Mouse (Mus musculus) liver (tissue): ENCODE measurements at regions not wholly inside any gene's neighbourhood (a gene's known extent, or its start where the extent isn't known, plus 50 kb on each side); places are given as distances from the start of the nearest gene placed in this dataset.

Experiments
- DNase-seq: peaks from one replicate; pipeline ENCODE4 v3.0.0-alpha.2; 2020; ENCODE audit warnings: mixed read lengths

DNA sequence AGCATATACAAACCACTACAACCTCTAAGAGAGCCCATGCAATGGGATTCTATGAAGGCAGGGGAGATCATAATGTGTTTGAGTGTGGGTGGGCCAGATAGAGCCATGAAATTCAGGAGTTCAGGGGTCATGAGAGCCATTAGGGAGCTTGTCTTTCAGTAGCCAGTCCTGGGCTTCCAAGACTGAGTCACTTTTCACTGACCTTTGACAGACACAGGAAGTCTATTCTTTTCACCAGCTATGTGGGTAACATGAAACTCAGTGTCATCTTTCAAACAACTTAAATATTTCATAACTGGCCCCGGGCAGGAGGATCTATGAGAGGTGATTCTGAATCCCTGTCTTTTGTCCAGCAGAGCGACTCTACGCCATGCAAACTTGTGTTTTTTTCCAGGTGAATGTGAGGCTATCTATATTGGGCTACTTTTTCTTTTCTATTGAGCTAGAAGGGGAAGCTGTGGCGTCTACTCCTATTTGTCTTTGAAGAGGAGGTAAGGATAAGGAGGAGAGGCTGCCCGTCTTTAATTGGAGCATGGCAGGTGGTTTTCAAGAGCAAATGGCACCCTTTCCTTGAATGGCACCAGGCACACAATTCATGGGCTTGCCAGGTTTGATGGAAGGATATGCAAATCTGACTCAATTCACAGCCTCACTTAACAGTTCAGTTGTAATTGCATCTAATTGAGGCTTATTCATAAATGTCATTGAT, 95.6 kb upstream of the Chd2 start:
- no peak for DNase-seq

DNA sequence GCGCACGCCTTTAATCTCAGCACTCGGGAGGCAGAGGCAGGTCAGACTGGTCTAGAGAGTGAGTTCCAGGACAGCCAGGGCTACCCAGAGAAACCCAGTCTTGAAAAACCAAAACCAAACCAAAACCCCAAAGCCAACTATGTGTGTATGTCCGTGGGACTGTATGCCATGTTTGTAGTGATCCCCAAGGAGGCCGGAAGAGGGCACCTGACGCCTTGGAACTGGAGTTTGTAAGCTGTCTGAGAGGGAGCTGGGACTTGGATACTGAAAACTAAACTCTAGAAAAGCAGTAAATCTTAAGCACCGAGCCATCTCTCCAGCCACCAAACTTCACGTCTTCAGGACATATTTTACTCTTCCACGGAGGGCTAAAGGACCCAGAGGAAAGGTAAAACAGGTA, 93.8 kb upstream of the Chd2 start:
- DNase-seq: no peak

DNA sequence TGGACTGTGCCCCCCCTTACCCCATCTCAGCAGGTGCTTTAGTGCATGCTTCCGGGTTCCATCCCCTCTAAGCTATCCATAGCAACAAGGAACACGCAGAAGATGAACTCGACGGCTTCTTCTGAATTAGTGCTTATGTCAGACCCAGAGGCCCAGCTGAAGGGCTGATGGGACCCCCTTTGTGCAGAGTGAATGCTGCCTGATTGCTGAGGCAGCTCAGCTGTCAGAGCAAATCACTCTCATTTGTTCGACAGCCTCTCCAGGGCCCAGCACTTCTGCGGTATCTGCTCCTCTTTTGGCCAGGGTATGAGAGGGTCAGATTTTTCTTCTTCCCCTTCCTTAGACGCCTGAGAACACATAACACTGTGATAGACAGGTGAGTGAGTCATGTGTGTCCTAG, 89.2 kb upstream of the Chd2 start:
- no peak for DNase-seq

DNA sequence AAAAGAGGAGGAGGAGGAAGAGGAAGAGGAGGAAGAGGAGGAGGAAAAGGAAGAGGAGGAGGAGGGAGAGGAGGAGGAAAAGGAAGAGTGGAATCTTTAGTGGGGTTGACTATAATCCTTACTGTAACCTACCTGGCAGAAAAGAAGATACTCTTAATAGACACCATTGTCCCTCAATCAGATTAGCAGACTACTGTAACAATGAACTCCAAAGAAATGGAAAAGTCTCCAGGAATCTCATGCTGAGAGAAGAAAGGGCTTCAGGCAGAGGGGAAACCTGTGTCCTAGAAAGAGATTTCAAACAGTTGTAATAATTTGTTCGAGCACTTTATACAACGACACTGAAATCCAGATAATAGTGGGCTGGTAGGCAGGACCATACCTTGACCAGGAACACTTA, 87.6 kb upstream of the Chd2 start:
- DNase-seq: no peak

DNA sequence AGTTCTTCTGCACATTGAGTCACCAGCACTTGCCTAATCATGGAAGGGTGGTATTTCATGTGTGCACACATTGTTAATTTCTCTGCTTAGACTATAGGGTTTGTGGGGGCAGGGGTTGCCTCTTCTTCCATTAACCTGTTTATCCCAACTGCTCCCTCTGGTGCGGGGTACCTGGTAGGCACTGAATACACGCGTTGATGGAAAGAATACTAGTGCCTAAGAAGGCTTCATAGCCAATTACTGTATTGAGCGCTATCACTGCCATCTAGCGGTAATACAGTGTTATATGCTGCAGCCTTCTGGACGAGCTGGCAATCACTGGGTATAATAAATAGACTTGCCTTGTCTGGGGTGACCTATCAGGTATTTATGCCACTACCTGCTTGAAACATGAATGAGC, 86.4 kb upstream of the Chd2 start:
- peak; percentile 50 for DNase-seq

DNA sequence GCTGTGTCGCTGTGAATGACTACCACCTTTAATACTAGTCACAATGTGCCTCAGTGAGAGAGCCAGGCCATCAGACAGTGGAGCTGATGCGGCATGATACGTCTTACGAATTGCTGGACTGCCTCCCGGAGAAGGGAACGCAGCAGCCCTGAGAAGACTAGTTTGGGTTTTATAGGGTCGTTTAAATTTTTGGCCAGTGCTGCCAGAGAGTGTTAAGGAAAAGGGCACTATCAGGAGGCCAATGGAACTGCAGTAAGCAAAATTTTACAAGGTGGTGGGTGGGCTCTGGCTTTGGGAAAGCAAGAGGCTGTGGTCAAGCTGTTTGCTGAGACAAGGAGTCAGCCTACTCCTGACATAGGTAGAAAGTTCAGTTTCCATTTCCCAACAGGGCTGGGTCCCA, 84.7 kb upstream of the Chd2 start:
- no peak for DNase-seq

DNA sequence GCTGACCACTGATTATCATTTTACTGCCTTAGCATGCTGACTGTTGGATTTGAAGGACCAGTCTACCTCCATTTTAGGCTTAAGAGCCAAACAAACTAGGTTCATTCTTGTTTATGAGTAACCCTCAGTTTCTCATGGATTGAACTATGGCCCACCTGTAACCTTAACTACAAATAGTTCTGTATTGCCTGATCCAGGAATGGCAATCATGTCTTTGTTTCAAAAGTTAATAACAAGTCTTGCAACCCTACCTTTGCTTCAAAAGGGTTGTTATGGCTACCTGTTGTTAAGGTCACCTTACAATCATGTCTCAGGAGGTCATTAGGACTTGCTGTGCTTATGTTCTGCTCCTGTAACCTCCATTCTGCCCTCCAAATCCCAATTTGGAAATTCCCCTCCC, 84.0 kb upstream of the Chd2 start:
- DNase-seq: no peak

DNA sequence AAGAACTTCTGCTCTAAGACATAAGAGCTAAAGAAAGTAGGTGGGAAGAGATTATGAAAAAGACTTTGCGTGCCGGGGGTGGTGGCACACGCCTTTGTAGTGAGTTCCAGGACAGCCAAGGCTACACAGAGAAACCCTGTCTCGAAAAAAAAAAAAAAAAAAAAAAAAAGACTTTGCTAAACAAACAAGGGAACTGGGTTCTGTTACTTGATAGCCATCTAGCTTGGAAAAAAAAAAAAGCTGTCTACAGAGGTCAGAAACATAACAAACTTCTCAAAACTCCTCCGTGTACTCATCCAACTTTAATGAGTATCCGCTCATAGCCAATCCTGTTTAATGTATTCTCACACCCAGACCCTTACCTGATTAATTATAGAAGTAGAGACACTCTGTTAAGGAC, 83.4 kb upstream of the Chd2 start:
- DNase-seq: no peak

DNA sequence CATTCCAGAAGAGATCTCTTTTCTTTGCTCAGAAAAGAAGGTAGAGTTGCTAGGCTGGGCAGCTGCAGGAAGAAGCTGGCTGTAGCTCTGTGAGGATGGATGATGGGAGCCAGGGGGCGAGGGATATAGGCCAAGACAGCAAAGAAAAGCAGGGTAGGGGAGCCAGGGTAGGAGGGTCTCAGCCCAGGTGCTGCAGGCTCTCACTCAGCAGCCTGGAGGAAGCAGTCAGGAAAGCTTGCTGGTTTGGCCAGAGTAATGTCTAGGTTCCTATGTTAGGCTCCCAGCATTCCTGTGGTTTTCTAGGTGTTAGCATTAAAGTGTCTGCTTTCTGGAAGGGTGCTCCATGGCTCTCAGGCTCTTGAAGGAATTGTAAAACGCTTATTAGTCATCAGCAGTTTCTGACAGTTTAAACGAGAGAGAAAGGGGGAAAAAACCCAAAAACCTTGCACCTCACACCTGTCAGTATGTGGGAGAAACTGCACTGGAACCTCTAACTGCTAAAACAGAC, 82.5 kb upstream of the Chd2 start:
- DNase-seq: no peak

DNA sequence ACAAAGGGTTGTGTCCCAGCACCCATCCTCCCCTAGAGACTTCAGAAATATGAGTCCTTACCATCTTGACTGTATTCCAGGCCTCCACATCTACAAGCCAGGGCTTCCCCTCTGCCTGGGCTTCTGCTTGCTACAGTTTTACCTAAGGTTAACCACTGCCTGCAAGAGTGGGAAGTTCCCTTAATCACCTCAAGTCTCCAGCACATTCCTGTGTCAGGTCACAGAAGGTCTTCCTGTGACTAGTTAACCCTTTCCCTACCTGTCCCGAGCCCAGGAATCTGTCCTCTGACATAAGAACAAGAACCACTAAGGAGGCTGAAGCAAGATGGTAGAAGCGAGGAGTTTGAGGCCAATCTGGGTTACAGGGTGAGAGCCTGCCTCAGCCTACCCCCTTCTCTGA, 80.8 kb upstream of the Chd2 start:
- DNase-seq: no peak

DNA sequence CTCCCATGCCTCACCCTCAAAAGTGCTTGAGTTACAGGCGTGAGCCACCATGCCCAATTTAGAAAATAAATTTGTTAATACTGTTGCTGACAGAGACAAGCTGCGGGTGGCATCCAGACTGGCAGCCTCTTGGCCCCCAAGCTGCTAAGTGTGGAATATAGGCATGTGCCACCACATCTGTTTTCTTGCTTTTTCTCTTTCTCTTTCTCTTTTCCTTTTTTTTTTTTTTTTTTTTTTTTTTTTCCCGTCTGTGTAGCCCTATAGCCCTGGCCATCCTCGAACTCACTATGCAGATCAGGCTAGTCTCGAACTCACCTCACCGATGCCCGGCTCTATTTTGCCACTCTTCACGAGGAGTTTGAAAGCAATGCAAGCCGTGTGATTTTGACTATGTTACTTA, 78.7 kb upstream of the Chd2 start:
- no peak for DNase-seq

DNA sequence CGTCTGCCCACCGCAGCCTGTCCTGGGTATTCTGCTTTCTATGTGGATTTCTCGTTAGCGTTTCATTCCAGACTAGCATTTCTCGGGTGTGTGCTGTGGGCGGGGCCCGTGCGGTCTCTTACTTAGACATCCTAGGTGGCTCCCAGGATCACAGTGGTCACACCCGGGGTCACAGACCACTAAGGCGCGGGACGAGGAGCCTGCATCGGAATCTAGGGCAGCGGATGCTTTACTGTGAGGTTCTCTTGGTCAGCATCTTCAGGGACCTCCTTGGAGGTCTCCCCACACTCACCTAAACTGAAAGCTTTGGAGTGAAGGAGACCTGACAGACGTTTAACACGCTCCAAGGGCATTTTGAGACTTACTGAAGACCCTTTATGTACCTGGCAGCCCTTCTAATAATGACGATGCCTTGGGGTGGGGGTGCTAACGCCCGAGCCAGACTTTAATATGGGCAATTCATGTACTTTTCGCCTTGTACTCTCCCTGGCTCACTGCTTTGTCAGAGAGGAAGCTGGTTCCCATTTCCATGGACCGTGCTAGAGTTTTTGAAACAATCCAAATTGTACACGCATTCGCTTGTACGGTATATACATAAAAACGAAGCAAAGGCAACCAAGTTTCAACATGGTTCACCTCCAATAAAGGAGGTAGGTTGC, 77.3 kb upstream of the Chd2 start:
- no peak for DNase-seq

DNA sequence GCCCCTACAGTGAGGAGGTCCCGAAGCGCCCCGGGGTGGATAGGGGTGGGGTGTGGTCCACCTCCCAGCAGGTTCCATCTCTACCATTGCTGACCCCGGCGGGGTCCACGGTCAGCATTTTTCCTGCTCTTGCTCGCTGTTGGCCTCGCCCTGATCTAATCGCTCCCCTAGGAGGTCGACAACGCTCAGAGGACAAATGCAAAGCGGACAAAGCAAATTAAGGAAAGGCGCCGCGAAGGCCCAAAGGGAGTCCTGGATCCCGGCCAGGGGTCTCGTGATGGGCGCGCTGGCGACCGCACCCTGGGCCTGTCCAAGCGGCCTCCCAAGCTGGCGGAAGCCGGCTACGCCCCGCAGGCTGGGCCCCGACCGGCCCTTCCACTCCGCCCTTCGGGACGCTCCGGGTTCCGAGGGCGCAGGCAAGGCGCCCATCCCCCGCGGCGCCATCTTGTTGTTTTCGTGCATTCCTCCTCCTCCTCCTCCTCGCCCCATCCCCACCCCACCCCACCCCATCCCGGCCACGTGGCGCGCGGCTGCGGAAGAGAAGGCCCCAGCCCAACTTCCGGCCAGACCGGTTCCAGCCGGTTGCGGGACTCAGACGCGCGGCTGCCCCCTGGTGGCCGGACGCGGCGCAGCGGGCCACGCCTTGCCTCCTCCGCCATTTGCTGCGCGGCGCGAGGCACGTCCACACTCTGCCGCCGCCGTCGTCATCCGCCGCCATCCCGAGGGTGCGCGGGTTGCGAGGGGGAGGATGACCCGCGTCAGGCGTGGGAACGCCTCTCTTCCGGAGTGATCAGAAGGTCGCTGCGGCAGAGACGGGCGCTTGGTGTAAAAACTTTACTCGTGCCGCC, 76.5 kb upstream of the Chd2 start:
- peak; percentile 98 for DNase-seq

DNA sequence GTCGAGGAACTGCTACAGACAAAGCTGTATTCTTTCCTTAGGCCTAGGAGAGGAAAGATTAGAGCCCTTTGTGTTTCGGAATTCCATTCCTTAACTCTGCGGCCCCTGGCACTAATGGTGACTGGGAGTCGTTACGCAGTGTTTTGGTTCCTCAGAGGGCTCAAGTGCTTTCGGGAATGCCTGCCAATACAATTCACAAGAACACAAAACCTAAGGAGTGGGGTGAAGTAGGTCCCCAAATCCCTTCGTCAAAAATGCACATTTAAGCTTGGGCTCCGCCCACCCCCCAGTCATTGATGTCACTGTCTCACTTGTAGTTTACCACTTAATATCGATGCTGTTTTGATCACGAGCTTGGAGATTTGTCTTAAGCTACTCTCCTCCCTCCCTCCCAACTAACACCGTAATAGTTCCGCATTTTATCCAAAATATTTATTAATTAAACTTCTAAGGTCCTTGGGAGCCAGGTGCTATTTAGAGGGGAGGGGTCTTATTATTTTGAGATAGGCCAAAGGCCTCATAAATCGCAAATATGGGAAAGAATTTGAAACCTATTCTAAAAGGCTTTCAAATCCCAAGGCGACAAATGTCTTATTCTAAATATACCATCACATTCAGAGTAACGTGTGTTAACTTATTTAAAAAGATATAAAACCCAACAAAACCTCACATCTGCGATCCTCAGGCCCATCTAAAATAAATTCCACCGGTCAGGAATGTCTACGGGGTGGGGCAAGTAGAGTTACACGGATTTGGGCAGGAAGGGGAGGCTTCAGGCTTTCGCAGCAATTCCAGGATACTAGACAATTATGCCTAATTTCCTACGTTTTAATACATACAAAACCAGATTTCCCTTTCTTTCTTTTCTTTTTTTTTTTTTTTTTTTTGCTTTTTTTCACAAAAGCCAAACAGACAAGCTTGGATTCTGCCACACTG, 75.6 kb upstream of the Chd2 start:
- peak; percentile 62 for DNase-seq

DNA sequence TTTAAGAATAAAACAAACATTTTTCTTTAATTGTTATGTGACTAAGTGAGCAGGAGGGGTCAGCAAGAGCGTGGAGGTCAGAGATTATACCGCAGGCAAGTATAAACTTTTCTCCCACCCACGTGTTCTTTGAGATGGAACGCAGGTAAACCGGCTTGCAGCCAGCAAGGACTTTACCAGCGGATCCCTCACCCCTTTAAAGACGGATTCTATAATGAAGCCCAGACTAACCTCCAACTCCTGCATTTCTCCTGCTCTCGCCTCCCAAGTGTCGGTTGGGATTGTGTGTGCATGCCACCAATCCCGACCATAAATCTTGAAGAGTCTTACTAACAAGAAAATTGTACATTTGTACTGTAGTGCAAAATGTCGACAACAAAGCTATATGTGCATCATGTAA, 74.4 kb upstream of the Chd2 start:
- no peak for DNase-seq

DNA sequence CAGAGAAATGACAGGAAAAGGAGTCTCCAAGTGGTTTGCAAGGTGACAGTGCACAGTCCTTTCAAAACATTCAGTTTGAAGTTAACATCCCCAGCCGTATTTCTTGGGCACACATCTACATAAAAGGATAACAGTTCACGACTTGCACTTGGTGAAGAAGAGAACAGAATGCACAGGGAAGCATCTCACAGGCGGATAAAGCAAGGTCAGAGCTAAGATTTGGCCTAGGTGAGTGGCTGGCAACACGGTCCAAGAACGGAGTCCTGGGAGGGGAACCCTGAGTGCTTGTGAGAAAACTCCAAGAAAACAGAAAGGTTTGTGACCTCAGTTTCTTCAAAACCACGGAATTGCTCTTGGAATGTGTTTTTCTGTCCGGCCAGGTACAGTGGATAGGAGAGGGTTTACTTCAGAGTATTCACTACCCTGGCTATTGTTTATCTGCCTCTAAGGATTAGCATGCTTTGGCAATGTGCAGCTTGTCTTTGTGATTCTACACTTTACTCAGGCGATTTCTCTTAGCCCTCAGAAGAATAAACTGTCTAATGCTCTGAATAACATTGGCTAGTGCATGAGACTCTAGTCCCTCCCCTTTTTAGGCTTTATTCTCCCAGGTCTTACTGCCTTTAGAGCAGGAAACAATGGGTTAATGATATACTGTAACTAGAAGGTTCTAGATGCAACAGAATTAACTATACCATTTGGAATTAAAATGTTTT, 73.4 kb upstream of the Chd2 start:
- DNase-seq: no peak

DNA sequence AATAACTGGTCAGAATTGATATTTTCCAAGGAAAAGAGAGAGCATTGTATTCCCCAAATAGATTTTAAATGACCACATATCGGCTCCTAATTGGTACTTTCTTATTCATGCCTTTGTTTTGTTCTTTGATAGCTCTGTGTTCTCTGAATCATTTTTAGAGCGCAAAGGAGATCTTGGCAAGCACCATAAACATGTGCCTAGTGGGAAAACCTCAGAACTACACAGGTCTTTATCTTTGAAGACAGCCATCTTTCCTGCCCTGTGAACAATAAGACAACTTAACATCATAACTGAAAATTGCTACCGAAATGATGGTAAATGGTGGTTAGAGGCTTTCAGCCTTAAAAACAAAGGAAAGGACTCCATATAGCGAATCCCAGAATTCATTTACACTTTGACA, 72.7 kb upstream of the Chd2 start:
- no peak for DNase-seq

DNA sequence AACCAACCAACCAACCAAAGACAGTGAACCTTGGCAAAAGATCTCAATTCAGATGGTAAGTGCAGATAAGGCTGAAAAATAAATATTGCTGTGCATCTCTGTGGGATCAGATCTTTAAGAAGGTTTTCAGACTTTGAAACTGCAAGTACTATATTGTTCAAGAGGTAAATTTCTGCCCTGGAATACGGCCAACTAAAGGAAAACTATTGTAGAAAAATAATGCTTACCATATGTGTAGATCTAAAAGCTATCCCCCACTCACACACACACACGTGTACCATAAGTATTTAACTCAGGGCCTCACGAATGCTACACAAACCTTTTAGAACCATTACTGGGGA, 71.1 kb upstream of the Chd2 start:
- DNase-seq: no peak

DNA sequence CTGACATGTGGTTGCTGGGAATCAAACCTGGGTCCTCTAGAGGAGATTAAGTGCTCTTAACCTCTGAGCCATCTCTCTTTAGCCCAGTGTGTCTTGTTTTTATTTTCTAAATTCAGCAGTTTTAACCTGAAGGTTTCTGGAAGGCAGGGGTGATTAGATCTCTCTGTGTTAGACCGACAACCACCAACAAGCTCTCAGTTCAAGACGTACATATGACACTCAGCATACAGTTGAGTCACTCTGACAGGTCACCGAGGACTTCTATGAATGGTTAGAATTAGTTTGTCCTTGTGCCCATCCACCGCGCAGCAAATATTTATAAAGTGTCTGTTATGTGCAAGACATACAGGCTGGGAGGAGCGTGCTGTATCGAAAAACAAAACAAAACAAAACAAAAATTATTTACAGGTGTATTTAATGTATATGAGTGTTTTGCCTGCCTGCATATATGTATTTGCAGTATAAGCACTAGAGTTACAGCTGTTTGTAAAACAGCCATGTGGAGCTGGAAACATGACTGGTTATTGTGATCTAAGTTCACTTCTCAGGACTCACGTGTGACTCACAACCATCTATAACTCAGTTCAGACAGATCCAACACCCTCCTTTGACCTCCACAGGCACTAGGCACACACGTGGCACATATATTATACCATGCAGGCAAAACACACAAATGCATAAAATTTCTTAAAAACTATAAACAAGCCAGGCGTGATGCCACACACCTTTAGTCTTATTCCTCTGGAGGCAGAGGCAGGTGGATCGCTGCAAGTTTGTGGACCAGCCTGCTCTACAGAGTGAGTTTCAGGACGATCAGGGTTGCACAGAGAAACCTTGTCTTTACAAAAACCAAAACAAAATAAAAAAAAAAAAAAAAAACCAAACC, 70.5 kb upstream of the Chd2 start:
- DNase-seq: no peak

DNA sequence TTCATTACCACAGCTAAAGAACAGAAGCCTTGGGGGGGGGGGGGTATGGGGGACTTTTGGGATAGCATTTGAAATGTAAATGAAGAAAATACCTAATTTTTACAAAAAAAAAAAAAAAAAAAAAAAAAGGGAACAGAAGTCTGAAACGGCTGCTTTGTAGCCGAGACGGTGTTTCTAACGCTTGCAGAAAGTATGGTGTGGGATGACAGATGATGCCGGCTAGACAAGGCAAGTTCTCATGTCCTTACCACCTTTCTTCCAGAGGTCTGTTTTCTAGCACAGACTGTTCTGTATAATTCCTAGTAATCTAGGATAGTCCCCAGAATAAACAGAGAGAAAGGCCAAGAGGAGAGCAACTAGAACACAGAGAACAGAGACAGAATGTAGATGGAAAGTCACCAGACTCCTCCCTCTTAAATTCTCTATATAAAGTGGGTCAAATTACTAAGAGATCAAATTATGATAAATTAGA, 67.2 kb upstream of the Chd2 start:
- DNase-seq: no peak
